Mouse (Mus musculus) liver, embryonic 16.5 days (tissue): ENCODE results near the gene Il4i1. TPM values are rescaled to one million over a fixed set of nuclear protein-coding genes. Genes with fewer than 3 reads are reported as not detected.
A peak's percentile ranks its signal among the peaks of the same experiment; 100 is the strongest.

Source experiments
- ATAC-seq: fragments of 200-750 bp; cut with Nextera tagmentation; 2 replicates; pipeline ENCODE4 v1.8.0; 2017; ENCODE audit warnings: low read depth, mild to moderate bottlenecking, moderate number of reproducible peaks, moderate library complexity
- H3K27ac ChIP-seq: fragments of 300-500 bp; sonication (generic); 2 replicates; pipeline ENCODE4 v1.5.1; 2014; ENCODE audit warnings: mild to moderate bottlenecking, low read length
- H3K27me3 ChIP-seq: fragments of 300-500 bp; sonication (generic); 2 replicates; pipeline ENCODE4 v1.6.1; 2014; ENCODE audit warnings: low read depth, low read length, mixed read lengths; ENCODE audit not compliant: control insufficient read depth, insufficient read depth
- H3K36me3 ChIP-seq: fragments of 300-500 bp; sonication (generic); 2 replicates; pipeline ENCODE4 v1.6.1; 2014; ENCODE audit warnings: mild to moderate bottlenecking; ENCODE audit not compliant: control insufficient read depth, insufficient read depth
- H3K4me1 ChIP-seq: fragments of 300-500 bp; sonication (generic); 2 replicates; pipeline ENCODE4 v1.6.1; 2014; ENCODE audit warnings: low read depth, low read length, mixed read lengths; ENCODE audit not compliant: control insufficient read depth
- H3K4me2 ChIP-seq: fragments of 300-500 bp; sonication (generic); 2 replicates; pipeline ENCODE4 v1.6.1; 2014; ENCODE audit warnings: low read depth, low read length, mixed read lengths
- H3K4me3 ChIP-seq: fragments of 300-500 bp; sonication (generic); 2 replicates; pipeline ENCODE4 v1.5.1; 2014; ENCODE audit warnings: low read depth, mild to moderate bottlenecking, low read length
- H3K9ac ChIP-seq: fragments of 300-500 bp; sonication (generic); 2 replicates; pipeline ENCODE4 v1.6.1; 2014; ENCODE audit warnings: low read depth, low read length
- H3K9me3 ChIP-seq: fragments of 300-500 bp; sonication (generic); replicated peaks from 2 replicates; pipeline ENCODE4 v1.6.1; 2016; ENCODE audit warnings: low read length; ENCODE audit not compliant: control insufficient read depth
- WGBS: fragments of 180-500 bp; shearing (Covaris S2); extraction: QIAGEN DNeasy Blood & Tissue Kit; methylation state at CpG from one replicate; pipeline ENCODE4 v1.1.7; 2014; ENCODE audit not compliant: insufficient replicate concordance; 5-methylcytosine and 5-hydroxymethylcytosine counted together
- polyA plus RNA-seq: library from polyadenylated mRNA; unstranded; fragments of >200 nt; fragmentation: Nextera tagmentation; extraction: Ambion mirVana; gene quantifications from 2 replicates; pipeline ENCODE4 v1.2.1, GENCODE M21; 2015

Il4i1 gene
- polyA plus RNA-seq, 1 experiment from 2014 or later = 0.34 TPM

- Histone ChIP-seq H3K36me3 (peaks cover 21% of the 10 kb centered on the region), H3K4me2 (no peak overlapping the region), H3K27ac (no peak overlapping the region), H3K27me3 (no peaks in the 10 kb centered on the region), H3K9me3 (no peaks in the 10 kb centered on the region), H3K4me1 (peaks cover 38% of the 10 kb centered on the region), H3K9ac (no peak overlapping the region), H3K4me3 (no peak overlapping the region)
- 86% methylated on average over 14 of the region's 14 CpGs for WGBS
- ATAC-seq = no peak
Measured at GRCm38 (mm10) chr7:44861429-44861816, 45.2 kb downstream of the Il4i1 start.

- peaks cover 44% of the 10 kb centered on the region for H3K4me1 ChIP-seq
- peaks cover 21% of the 10 kb centered on the region for H3K36me3 ChIP-seq
Measured at GRCm38 (mm10) chr7:44862434-44862833, 46.2 kb downstream of the Il4i1 start.

GRCm38 (mm10) chr7:44863210-44863609, 47.0 kb downstream of the Il4i1 start:
- ATAC-seq = no peak
- Histone ChIP-seq H3K27ac (no peak overlapping the region), H3K4me3 (no peak overlapping the region), H3K9ac (no peak overlapping the region), H3K4me2 (no peak overlapping the region), H3K4me1 (peaks cover 41% of the 10 kb centered on the region), H3K36me3 (peaks cover 21% of the 10 kb centered on the region), H3K27me3 (no peaks in the 10 kb centered on the region), H3K9me3 (no peaks in the 10 kb centered on the region)
- 89% methylated on average over 14 of the region's 14 CpGs for WGBS

More at GRCm38 (mm10) chr7:44862434-44862833, 46.2 kb downstream of the Il4i1 start:
- H3K4me3 ChIP-seq = no peak overlapping the region
- H3K27ac ChIP-seq = no peak overlapping the region
- no peak overlapping the region for H3K4me2 ChIP-seq
- ATAC-seq = no peak
- WGBS = 87% methylated on average over 8 of the region's 8 CpGs
- no peaks in the 10 kb centered on the region for H3K9me3 ChIP-seq
- H3K9ac ChIP-seq = no peak overlapping the region
- no peaks in the 10 kb centered on the region for H3K27me3 ChIP-seq

- Histone ChIP-seq H3K27me3 (no peaks in the 10 kb centered on the region), H3K27ac (no peak overlapping the region), H3K4me1 (peaks cover 44% of the 10 kb centered on the region), H3K36me3 (peaks cover 21% of the 10 kb centered on the region), H3K9ac (no peak overlapping the region), H3K9me3 (no peaks in the 10 kb centered on the region), H3K4me2 (no peak overlapping the region), H3K4me3 (no peak overlapping the region)
- ATAC-seq = no peak
- WGBS = 79% methylated on average over 11 of the region's 11 CpGs
Measured at GRCm38 (mm10) chr7:44863982-44864494, 47.9 kb downstream of the Il4i1 start.

- ATAC-seq = no peak
- peaks cover 45% of the 10 kb centered on the region for H3K4me1 ChIP-seq
- no peak overlapping the region for H3K9ac ChIP-seq
- no peaks in the 10 kb centered on the region for H3K9me3 ChIP-seq
- 74% methylated on average over 24 of the region's 24 CpGs for WGBS
- no peak overlapping the region for H3K27ac ChIP-seq
- H3K36me3 ChIP-seq = peaks cover 21% of the 10 kb centered on the region
- no peak overlapping the region for H3K4me2 ChIP-seq
- H3K27me3 ChIP-seq = no peaks in the 10 kb centered on the region
- H3K4me3 ChIP-seq = no peak overlapping the region
Measured at GRCm38 (mm10) chr7:44864595-44865542, 48.7 kb downstream of the Il4i1 start.

GRCm38 (mm10) chr7:44866276-44867009, 50.3 kb downstream of the Il4i1 start:
- 49% methylated on average over 15 of the region's 15 CpGs for WGBS
- H3K36me3 ChIP-seq = peaks cover 21% of the 10 kb centered on the region
- no peak overlapping the region for H3K9ac ChIP-seq
- no peak for ATAC-seq
- H3K4me3 ChIP-seq = no peak overlapping the region
- no peak overlapping the region for H3K4me2 ChIP-seq
- H3K27ac ChIP-seq = peak overlapping the region; percentile 26
- no peaks in the 10 kb centered on the region for H3K9me3 ChIP-seq
- H3K27me3 ChIP-seq = no peaks in the 10 kb centered on the region
- peaks cover 46% of the 10 kb centered on the region for H3K4me1 ChIP-seq

- no peak for ATAC-seq
- Histone ChIP-seq H3K9ac (no peak overlapping the region), H3K4me3 (no peak overlapping the region), H3K9me3 (no peaks in the 10 kb centered on the region), H3K36me3 (peaks cover 21% of the 10 kb centered on the region), H3K27me3 (no peaks in the 10 kb centered on the region), H3K27ac (no peak overlapping the region), H3K4me2 (no peak overlapping the region), H3K4me1 (peaks cover 46% of the 10 kb centered on the region)
- WGBS = 71% methylated on average over 19 of the region's 19 CpGs
Measured at GRCm38 (mm10) chr7:44867010-44867702, 51.0 kb downstream of the Il4i1 start.

- H3K27me3 ChIP-seq = no peaks in the 10 kb centered on the region
- peaks cover 46% of the 10 kb centered on the region for H3K4me1 ChIP-seq
- H3K4me3 ChIP-seq = no peak overlapping the region
- H3K4me2 ChIP-seq = peak overlapping the region; percentile 98
- H3K36me3 ChIP-seq = peaks cover 18% of the 10 kb centered on the region
- peak overlapping the region; percentile 8; the same call in 1 of the 2 replicates for H3K27ac ChIP-seq
- no peaks in the 10 kb centered on the region for H3K9me3 ChIP-seq
- H3K9ac ChIP-seq = no peak overlapping the region
- ATAC-seq = no peak
- WGBS = 58% methylated on average over 9 of the region's 9 CpGs
Measured at GRCm38 (mm10) chr7:44867802-44868201, 51.6 kb downstream of the Il4i1 start.
